11 mouse cellular contexts compared by ENCODE assay signal in genomic region chr6:23253353-23254311, GRCm38 (mm10). TPM values are rescaled to one million over a fixed set of nuclear protein-coding genes. Genes with fewer than 3 reads are reported as not detected.
A peak's percentile ranks its signal among the peaks of the same experiment; 100 is the strongest.
DNase-seq lines count a peak whose midpoint lies in the region; ATAC-seq lines count a peak whose summit lies in the region.
"Had no signal": no experiment of that assay in that cellular context is flagged by ENCODE, and none has a peak within 500 bp of the region (broad histone marks: within the 10 kb centered on the region; RNA-seq: fewer than 3 reads in every experiment).

No protein-coding gene starts in this region.

- H3K9ac ChIP-seq in heart, embryonic 12.5 days: no peak overlapping the region
- no peak overlapping the region for H3K9ac ChIP-seq in heart, embryonic 11.5 days (ENCODE audit: low read depth, low read length)

- ATAC-seq in heart, embryonic 12.5 days (ENCODE audit: insufficient number of reproducible peaks, low FRiP score): no peak
- no peak for ATAC-seq in heart, embryonic 11.5 days (replicated peaks; ENCODE audit: insufficient number of reproducible peaks, low FRiP score, low TSS enrichment)

- no peaks in the 10 kb centered on the region for H3K9me3 ChIP-seq in heart, embryonic 12.5 days (replicated peaks)
- H3K9me3 ChIP-seq in heart, embryonic 11.5 days (replicated peaks; ENCODE audit: control insufficient read depth, low read length): no peaks in the 10 kb centered on the region

- H3K4me1 ChIP-seq in heart, embryonic 12.5 days (replicated peaks): peaks cover 11% of the 10 kb centered on the region
- H3K4me1 ChIP-seq in heart, embryonic 11.5 days (ENCODE audit: control insufficient read depth, insufficient read depth, low read length): peaks cover 8% of the 10 kb centered on the region; the same call in 1 of the 2 replicates

- intact Hi-C loops in left cerebral cortex, postnatal 25 days (cut with DNase I): no loop called here

- DNase-seq in right cerebral cortex, postnatal 4 days: peak; percentile 13
- DNase-seq in right cerebral cortex, postnatal 14 days: no peak
- peak; percentile 24 to 39 for DNase-seq in kidney, postnatal 4 days
- no peak for DNase-seq in left cerebral cortex, postnatal 25 days (ENCODE audit: low spot score in 2 of 2)
- DNase-seq in right cerebral cortex, postnatal 10 days (ENCODE audit: low spot score in 2 of 2): no peak
- no peak for DNase-seq in ovary, adult 18-20 months (ENCODE audit: low spot score)
- DNase-seq: right cerebral cortex, postnatal 25 days had no signal

- WGBS in heart, embryonic 12.5 days: under 1% methylated on average over 43 of the region's 43 CpGs
- WGBS in heart, embryonic 11.5 days (ENCODE audit: insufficient replicate concordance): under 1% methylated on average over 43 of the region's 43 CpGs

- H3K27me3 ChIP-seq in heart, embryonic 12.5 days (replicated peaks): peaks cover 76% of the 10 kb centered on the region
- H3K27me3 ChIP-seq in heart, embryonic 11.5 days (ENCODE audit: control insufficient read depth, insufficient read depth, low read length): peaks cover 82% of the 10 kb centered on the region

- no peaks in the 10 kb centered on the region for H3K36me3 ChIP-seq in heart, embryonic 12.5 days
- no peaks in the 10 kb centered on the region for H3K36me3 ChIP-seq in heart, embryonic 11.5 days (ENCODE audit: control insufficient read depth, insufficient read depth, low read length)

- H3K27ac ChIP-seq in heart, embryonic 12.5 days (ENCODE audit: poor library complexity, severe bottlenecking): no peak overlapping the region
- no peak overlapping the region for H3K27ac ChIP-seq in heart, embryonic 11.5 days (ENCODE audit: low read depth, low read length)

- H3K4me2 ChIP-seq in heart, embryonic 12.5 days: peak overlapping the region; percentile 22; the same call in 1 of the 2 replicates
- no peak overlapping the region; the same call in 1 of the 2 replicates for H3K4me2 ChIP-seq in heart, embryonic 11.5 days

- H3K4me3 ChIP-seq in heart, embryonic 12.5 days: no peak overlapping the region
- no peak overlapping the region for H3K4me3 ChIP-seq in heart, embryonic 11.5 days (ENCODE audit: low read depth, low read length)

RNA-seq across cellular contexts. Expression of gene Fezf1, which starts 5.5 kb away (rescaled TPM):
- polyA plus RNA-seq in heart, embryonic 12.5 days (2016; fragmentation: Nextera tagmentation; extraction: Ambion mirVana): not detected in 2 replicates
- not detected in 2 replicates for polyA plus RNA-seq in heart, embryonic 11.5 days (2014; fragmentation: Nextera tagmentation; extraction: Ambion mirVana)
- total RNA-seq in left cerebral cortex, postnatal 25 days (2021): under 1 TPM; 0.30 to 0.44 TPM
- total RNA-seq: heart, postnatal 14 days had no signal
- polyA plus RNA-seq: liver, embryonic 16.5 days had no signal

Comparison
In these comparisons a context has a peak if more than half of its experiments do, and no peak if none do; other contexts are left out.
1. DNase-seq: peak in right cerebral cortex, postnatal 4 days (single experiment) and kidney, postnatal 4 days (2 of 2); none in right cerebral cortex, postnatal 14 days (single experiment), left cerebral cortex, postnatal 25 days (0 of 2), right cerebral cortex, postnatal 10 days (0 of 2) and ovary, adult 18-20 months (single experiment).